Mouse (Mus musculus): ENCODE results near the gene Fam155a.

GRCm38 (mm10) chr8:9274117-9274516, 496.8 kb downstream of the Fam155a start:
- TF ChIP-seq CTCF (IDR thresholded peaks at IDR 0.05; ENCODE audit: borderline replicate concordance, insufficient read depth, low read length) (no peak), POLR2A (IDR thresholded peaks at IDR 0.05; ENCODE audit: low read depth, low read length) (no peak)

Measured in embryonic fibroblast, embryonic 13.5 days (primary cell).